Mouse (Mus musculus) limb, embryonic 13.5 days (tissue): ENCODE measurements around the gene Eif1. TPM values are rescaled to one million over a fixed set of nuclear protein-coding genes. Genes with fewer than 3 reads are reported as not detected.
"Not testable (repeated sequence)": the region's sequence is repeated elsewhere in the genome, so short reads cannot be mapped to it uniquely, and the experiment has no call there.

Experiments used
- ATAC-seq: fragments of 200-750 bp; cut with Nextera tagmentation; 2 replicates; pipeline ENCODE4 v1.8.0; 2017; ENCODE audit warnings: low read depth, moderate number of reproducible peaks, moderate TSS enrichment; ENCODE audit not compliant: low FRiP score
- H3K27ac ChIP-seq: fragments of 300-500 bp; sonication (generic); 2 replicates; pipeline ENCODE4 v1.5.1; 2015; ENCODE audit warnings: inconsistent platforms, mild to moderate bottlenecking, moderate library complexity
- H3K27me3 ChIP-seq: fragments of 300-500 bp; sonication (generic); 2 replicates; pipeline ENCODE4 v1.6.1; 2015; ENCODE audit warnings: mild to moderate bottlenecking, inconsistent platforms
- H3K36me3 ChIP-seq: fragments of 300-500 bp; sonication (generic); 2 replicates; pipeline ENCODE4 v1.6.1; 2015; ENCODE audit warnings: inconsistent platforms, mild to moderate bottlenecking, moderate library complexity
- H3K4me1 ChIP-seq: fragments of 300-500 bp; sonication (generic); 2 replicates; pipeline ENCODE4 v1.6.1; 2015; ENCODE audit warnings: inconsistent platforms
- H3K4me2 ChIP-seq: fragments of 300-500 bp; sonication (generic); replicated peaks from 2 replicates; pipeline ENCODE4 v1.6.1; 2015; ENCODE audit warnings: inconsistent platforms, mild to moderate bottlenecking, moderate library complexity
- H3K4me3 ChIP-seq: fragments of 300-500 bp; sonication (generic); 2 replicates; pipeline ENCODE4 v1.5.1; 2015; ENCODE audit warnings: moderate library complexity, mild to moderate bottlenecking, inconsistent platforms
- H3K9ac ChIP-seq: fragments of 300-500 bp; sonication (generic); 2 replicates; pipeline ENCODE4 v1.6.1; 2015; ENCODE audit warnings: mild to moderate bottlenecking, inconsistent platforms
- H3K9me3 ChIP-seq: fragments of 300-500 bp; sonication (generic); 2 replicates; pipeline ENCODE4 v1.6.1; 2016; ENCODE audit warnings: inconsistent platforms
- WGBS: fragments of 180-500 bp; shearing (Covaris S2); methylation state at CpG from one replicate; pipeline ENCODE4 v1.1.7; 2015; 5-methylcytosine and 5-hydroxymethylcytosine counted together
- polyA plus RNA-seq: library from polyadenylated mRNA; unstranded; fragments of >200 nt; fragmentation: Nextera tagmentation; extraction: Ambion mirVana; gene quantifications from 2 replicates; pipeline ENCODE4 v1.2.1, GENCODE M21; 2015

Gene Eif1
- polyA plus RNA-seq, 1 experiment from 2014 or later: 1,631 TPM

- no peak for ATAC-seq
Observed at GRCm38 (mm10) chr11:100315439-100315838, 4.2 kb upstream of the Eif1 start.

GRCm38 (mm10) chr11:100317826-100318380 lies 1.8 kb upstream of the Eif1 start:
- Histone ChIP-seq H3K4me1 (peaks cover 8% of the 10 kb centered on the region), H3K36me3 (peaks cover 20% of the 10 kb centered on the region), H3K27me3 (no peaks in the 10 kb centered on the region), H3K4me3 (no peak overlapping the region), H3K4me2 (no peak overlapping the region), H3K9me3 (no peaks in the 10 kb centered on the region), H3K9ac (no peak overlapping the region), H3K27ac (no peak overlapping the region)
- 45% methylated on average over 6 of the region's 6 CpGs for WGBS
- ATAC-seq: no peak

More at GRCm38 (mm10) chr11:100315439-100315838, 4.2 kb upstream of the Eif1 start:
- Histone ChIP-seq H3K4me2 (no peak overlapping the region), H3K9ac (no peak overlapping the region), H3K27ac (no peak overlapping the region), H3K4me1 (no peaks in the 10 kb centered on the region), H3K36me3 (no peaks in the 10 kb centered on the region), H3K27me3 (no peaks in the 10 kb centered on the region), H3K9me3 (no peaks in the 10 kb centered on the region), H3K4me3 (no peak overlapping the region)
- WGBS: 87% methylated on average over 5 of the region's 5 CpGs

GRCm38 (mm10) chr11:100318529-100319451 lies 895 bp upstream of the Eif1 start:
- no peaks in the 10 kb centered on the region for H3K27me3 ChIP-seq
- peaks cover 20% of the 10 kb centered on the region for H3K36me3 ChIP-seq
- no peak for ATAC-seq
- 86% methylated on average over 10 of the region's 10 CpGs for WGBS
- no peak overlapping the region for H3K27ac ChIP-seq
- no peaks in the 10 kb centered on the region for H3K9me3 ChIP-seq
- H3K4me3 ChIP-seq: peak overlapping the region; percentile 71
- 0 out of 2 replicates have a peak overlapping the region, but pooled peaks have one; percentile 46 for H3K9ac ChIP-seq
- peaks cover 8% of the 10 kb centered on the region for H3K4me1 ChIP-seq
- H3K4me2 ChIP-seq: peak overlapping the region; percentile 61

- Histone ChIP-seq H3K27me3 (no peaks in the 10 kb centered on the region), H3K27ac (peak overlapping the region; percentile 98), H3K4me2 (peak overlapping the region; percentile 84), H3K9me3 (no peaks in the 10 kb centered on the region), H3K9ac (peak overlapping the region; percentile 94), H3K4me1 (peaks cover 8% of the 10 kb centered on the region), H3K36me3 (peaks cover 20% of the 10 kb centered on the region), H3K4me3 (peak overlapping the region; percentile 71)
- WGBS: 0% methylated on average over 30 of the region's 40 CpGs
- peak; percentile 82 for ATAC-seq
Observed at GRCm38 (mm10) chr11:100320172-100320630, 516 bp downstream of the Eif1 start.

- WGBS: 18% methylated on average over 11 of the region's 11 CpGs
- H3K4me1 ChIP-seq, ATAC-seq, H3K27me3 ChIP-seq, H3K9me3 ChIP-seq: not testable (repeated sequence)
- H3K9ac ChIP-seq: peak overlapping the region; percentile 94
- H3K4me2 ChIP-seq: peak overlapping the region; percentile 84
- peak overlapping the region; percentile 98; the same call in 1 of the 2 replicates for H3K27ac ChIP-seq
- peak overlapping the region; percentile 71 for H3K4me3 ChIP-seq
- H3K36me3 ChIP-seq: peaks cover 20% of the 10 kb centered on the region
Observed at GRCm38 (mm10) chr11:100320701-100321410, 1.2 kb downstream of the Eif1 start.

GRCm38 (mm10) chr11:100321479-100322305 lies 2.0 kb downstream of the Eif1 start:
- not testable (repeated sequence) for H3K9ac ChIP-seq, H3K9me3 ChIP-seq, H3K4me1 ChIP-seq, ATAC-seq, H3K27ac ChIP-seq, H3K27me3 ChIP-seq
- peaks cover 20% of the 10 kb centered on the region for H3K36me3 ChIP-seq
- peak overlapping the region; percentile 14; the same call in 1 of the 2 replicates for H3K4me2 ChIP-seq
- 0 out of 2 replicates have a peak overlapping the region, but pooled peaks have one; percentile 7 for H3K4me3 ChIP-seq
- WGBS: 83% methylated on average over 7 of the region's 7 CpGs

- H3K4me1 ChIP-seq: peaks cover 8% of the 10 kb centered on the region
- no peak overlapping the region for H3K4me3 ChIP-seq
- no peak overlapping the region for H3K4me2 ChIP-seq
- no peak for ATAC-seq
- no peaks in the 10 kb centered on the region for H3K27me3 ChIP-seq
- no peak overlapping the region for H3K27ac ChIP-seq
- H3K9ac ChIP-seq: no peak overlapping the region
- peaks cover 20% of the 10 kb centered on the region for H3K36me3 ChIP-seq
- WGBS: 68% methylated on average over 3 of the region's 3 CpGs
- no peaks in the 10 kb centered on the region for H3K9me3 ChIP-seq
Observed at GRCm38 (mm10) chr11:100322591-100323258, 3.0 kb downstream of the Eif1 start.

- H3K36me3 ChIP-seq: peaks cover 20% of the 10 kb centered on the region
- no peak overlapping the region for H3K27ac ChIP-seq
- no peaks in the 10 kb centered on the region for H3K27me3 ChIP-seq
- no peaks in the 10 kb centered on the region for H3K9me3 ChIP-seq
- no peak overlapping the region for H3K9ac ChIP-seq
- H3K4me1 ChIP-seq: peaks cover 8% of the 10 kb centered on the region
- 17% methylated on average over 3 of the region's 3 CpGs for WGBS
- H3K4me3 ChIP-seq: no peak overlapping the region
- ATAC-seq: no peak
- no peak overlapping the region for H3K4me2 ChIP-seq
Observed at GRCm38 (mm10) chr11:100323578-100323977, 3.9 kb downstream of the Eif1 start.

GRCm38 (mm10) chr11:100325062-100325629 lies 5.5 kb downstream of the Eif1 start:
- H3K9me3 ChIP-seq: no peaks in the 10 kb centered on the region

GRCm38 (mm10) chr11:100327316-100327715 lies 7.6 kb downstream of the Eif1 start:
- 85% methylated on average over 11 of the region's 11 CpGs for WGBS
- Histone ChIP-seq H3K4me2 (no peak overlapping the region), H3K9me3 (no peaks in the 10 kb centered on the region), H3K4me1 (peaks cover under 1% of the 10 kb centered on the region; the same call in 1 of the 2 replicates), H3K9ac (no peak overlapping the region), H3K36me3 (peaks cover 5% of the 10 kb centered on the region), H3K4me3 (no peak overlapping the region), H3K27me3 (no peaks in the 10 kb centered on the region), H3K27ac (no peak overlapping the region)
- ATAC-seq: no peak

More at GRCm38 (mm10) chr11:100325062-100325629, 5.5 kb downstream of the Eif1 start:
- H3K9ac ChIP-seq: no peak overlapping the region
- no peak overlapping the region for H3K4me2 ChIP-seq
- peaks cover 20% of the 10 kb centered on the region for H3K36me3 ChIP-seq
- WGBS: 84% methylated on average over 11 of the region's 11 CpGs
- H3K4me3 ChIP-seq: no peak overlapping the region
- no peak for ATAC-seq
- H3K4me1 ChIP-seq: peaks cover 8% of the 10 kb centered on the region
- no peak overlapping the region for H3K27ac ChIP-seq
- H3K27me3 ChIP-seq: no peaks in the 10 kb centered on the region
